Mouse (Mus musculus): ENCODE measurements around the gene Pom121.

- TF ChIP-seq GATA1 (IDR thresholded peaks at IDR 0.05; ENCODE audit: borderline replicate concordance, low read length) (no peak), FLI1 (IDR thresholded peaks at IDR 0.05; ENCODE audit: low read length) (no peak)
Measured at GRCm38 (mm10) chr5:135363540-135363939, 30.8 kb downstream of the Pom121 start.
